Mouse (Mus musculus): ENCODE results near the gene Tnnt3. TPM values are rescaled to one million over a fixed set of nuclear protein-coding genes. Genes with fewer than 3 reads are reported as not detected.

Tnnt3 gene
- 2.1 and 2.7 TPM in 2 replicates for polyA plus RNA-seq (2011; ENCODE audit: insufficient read depth, insufficient read length, low read depth, missing spikeins)

- Histone ChIP-seq H3K27me3 (ENCODE audit: control insufficient read depth, insufficient read depth, low read length, poor library complexity, severe bottlenecking) (no peaks in the 10 kb centered on the region), H3K4me3 (ENCODE audit: low read depth, low read length) (no peak within 1 kb of the TSS), H3K4me1 (ENCODE audit: control insufficient read depth, insufficient read depth, low read length) (no peaks in the 10 kb centered on the region), H3K36me3 (ENCODE audit: control insufficient read depth, insufficient read depth, low read length, poor library complexity, severe bottlenecking) (no peaks in the 10 kb centered on the region), H3K9me3 (replicated peaks; ENCODE audit: control insufficient read depth, insufficient read depth, low read length, poor library complexity, severe bottlenecking) (no peaks in the 10 kb centered on the region), H3K9ac (ENCODE audit: low read depth, poor library complexity, severe bottlenecking) (no peak within 1 kb of the TSS), H3K27ac (ENCODE audit: insufficient read depth, low read length) (no peak within 1 kb of the TSS)
- TF ChIP-seq CTCF (IDR thresholded peaks at IDR 0.05; ENCODE audit: low read depth, low read length) (no peak), POLR2A (IDR thresholded peaks at IDR 0.05; ENCODE audit: insufficient read depth, low read length) (no peak), EP300 (IDR thresholded peaks at IDR 0.05; ENCODE audit: insufficient read depth, low read depth, low read length) (no peak)
Measured at GRCm38 (mm10) chr7:142498575-142498974, at the start of gene Tnnt3. Tnnt3 (plus strand) TSS chr7:142498836.

GRCm38 (mm10) chr7:142449038-142449617 is 49.5 kb upstream of the Tnnt3 start:
- Histone ChIP-seq H3K4me1 (ENCODE audit: control insufficient read depth, insufficient read depth, low read length) (no peaks in the 10 kb centered on the region), H3K9ac (ENCODE audit: low read depth, poor library complexity, severe bottlenecking) (no peak overlapping the region), H3K4me3 (ENCODE audit: low read depth, low read length) (no peak overlapping the region), H3K27ac (ENCODE audit: insufficient read depth, low read length) (no peak overlapping the region), H3K9me3 (replicated peaks; ENCODE audit: control insufficient read depth, insufficient read depth, low read length, poor library complexity, severe bottlenecking) (no peaks in the 10 kb centered on the region), H3K36me3 (ENCODE audit: control insufficient read depth, insufficient read depth, low read length, poor library complexity, severe bottlenecking) (no peaks in the 10 kb centered on the region), H3K27me3 (ENCODE audit: control insufficient read depth, insufficient read depth, low read length, poor library complexity, severe bottlenecking) (no peaks in the 10 kb centered on the region)
- TF ChIP-seq EP300 (IDR thresholded peaks at IDR 0.05; ENCODE audit: insufficient read depth, low read depth, low read length): no peak

GRCm38 (mm10) chr7:142454706-142455105 is 43.9 kb upstream of the Tnnt3 start:
- no peaks in the 10 kb centered on the region for H3K9me3 ChIP-seq (replicated peaks; ENCODE audit: control insufficient read depth, insufficient read depth, low read length, poor library complexity, severe bottlenecking)
- no peak overlapping the region for H3K4me3 ChIP-seq (ENCODE audit: low read depth, low read length)
- no peaks in the 10 kb centered on the region for H3K36me3 ChIP-seq (ENCODE audit: control insufficient read depth, insufficient read depth, low read length, poor library complexity, severe bottlenecking)
- H3K27me3 ChIP-seq (ENCODE audit: control insufficient read depth, insufficient read depth, low read length, poor library complexity, severe bottlenecking): no peaks in the 10 kb centered on the region
- TF ChIP-seq EP300 (IDR thresholded peaks at IDR 0.05; ENCODE audit: insufficient read depth, low read depth, low read length) (no peak), CTCF (IDR thresholded peaks at IDR 0.05; ENCODE audit: low read depth, low read length) (no peak), POLR2A (IDR thresholded peaks at IDR 0.05; ENCODE audit: insufficient read depth, low read length) (no peak)
- peaks cover 1% of the 10 kb centered on the region for H3K4me1 ChIP-seq (ENCODE audit: control insufficient read depth, insufficient read depth, low read length)
- H3K9ac ChIP-seq (ENCODE audit: low read depth, poor library complexity, severe bottlenecking): no peak overlapping the region
- H3K27ac ChIP-seq (ENCODE audit: insufficient read depth, low read length): no peak overlapping the region

DNA sequence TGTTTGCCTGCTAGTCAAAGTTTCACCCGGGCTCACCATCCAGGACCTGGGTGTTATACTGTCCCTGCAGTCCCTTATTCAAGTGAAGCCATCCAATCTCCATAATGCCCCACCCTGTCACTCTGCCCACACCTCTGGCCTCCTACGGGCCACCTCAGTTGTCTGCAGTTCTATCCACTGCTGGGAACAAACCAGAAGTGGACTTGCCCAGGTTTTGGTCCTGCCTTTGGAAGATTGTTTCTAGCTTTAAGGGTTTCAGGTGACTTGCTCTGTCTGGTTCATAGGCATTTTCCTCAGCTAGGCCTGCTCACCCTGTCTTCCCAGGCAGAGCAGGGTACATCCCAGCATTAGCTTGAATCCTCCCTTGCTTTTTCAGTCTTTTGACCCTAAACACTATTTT is 43.4 kb upstream of the Tnnt3 start:
- Histone ChIP-seq H3K27me3 (ENCODE audit: control insufficient read depth, insufficient read depth, low read length, poor library complexity, severe bottlenecking) (no peaks in the 10 kb centered on the region), H3K27ac (ENCODE audit: insufficient read depth, low read length) (no peak overlapping the region), H3K36me3 (ENCODE audit: control insufficient read depth, insufficient read depth, low read length, poor library complexity, severe bottlenecking) (no peaks in the 10 kb centered on the region), H3K4me3 (ENCODE audit: low read depth, low read length) (no peak overlapping the region), H3K9me3 (replicated peaks; ENCODE audit: control insufficient read depth, insufficient read depth, low read length, poor library complexity, severe bottlenecking) (no peaks in the 10 kb centered on the region), H3K9ac (ENCODE audit: low read depth, poor library complexity, severe bottlenecking) (no peak overlapping the region), H3K4me1 (ENCODE audit: control insufficient read depth, insufficient read depth, low read length) (peaks cover 1% of the 10 kb centered on the region)
- TF ChIP-seq CTCF (IDR thresholded peaks at IDR 0.05; ENCODE audit: low read depth, low read length) (no peak), EP300 (IDR thresholded peaks at IDR 0.05; ENCODE audit: insufficient read depth, low read depth, low read length) (no peak), POLR2A (IDR thresholded peaks at IDR 0.05; ENCODE audit: insufficient read depth, low read length) (no peak)

DNA sequence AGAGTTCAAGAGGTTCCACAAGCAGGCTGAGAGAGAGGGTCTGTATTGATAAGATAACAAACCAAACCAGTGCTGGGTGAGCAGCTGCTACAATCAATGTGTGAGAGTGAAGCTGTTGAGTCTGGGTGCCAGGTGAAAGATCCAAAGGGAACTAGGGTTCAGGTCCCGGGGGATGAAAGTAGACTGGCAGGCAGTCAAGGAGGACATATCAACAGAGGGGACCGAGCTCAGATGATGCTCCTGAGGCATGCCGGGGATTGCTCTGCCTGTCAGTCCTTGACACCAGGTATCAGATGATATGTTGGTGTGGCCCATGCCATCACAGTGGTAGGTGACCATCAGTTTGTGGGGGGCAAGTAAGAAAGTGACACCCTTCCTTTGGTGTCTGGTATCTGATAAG is 41.8 kb upstream of the Tnnt3 start:
- Histone ChIP-seq H3K4me1 (ENCODE audit: control insufficient read depth, insufficient read depth, low read length) (peaks cover 1% of the 10 kb centered on the region), H3K36me3 (ENCODE audit: control insufficient read depth, insufficient read depth, low read length, poor library complexity, severe bottlenecking) (no peaks in the 10 kb centered on the region), H3K9me3 (replicated peaks; ENCODE audit: control insufficient read depth, insufficient read depth, low read length, poor library complexity, severe bottlenecking) (no peaks in the 10 kb centered on the region), H3K27ac (ENCODE audit: insufficient read depth, low read length) (no peak overlapping the region), H3K9ac (ENCODE audit: low read depth, poor library complexity, severe bottlenecking) (no peak overlapping the region), H3K27me3 (ENCODE audit: control insufficient read depth, insufficient read depth, low read length, poor library complexity, severe bottlenecking) (no peaks in the 10 kb centered on the region), H3K4me3 (ENCODE audit: low read depth, low read length) (no peak overlapping the region)
- TF ChIP-seq EP300 (IDR thresholded peaks at IDR 0.05; ENCODE audit: insufficient read depth, low read depth, low read length) (no peak), POLR2A (IDR thresholded peaks at IDR 0.05; ENCODE audit: insufficient read depth, low read length) (no peak), CTCF (IDR thresholded peaks at IDR 0.05; ENCODE audit: low read depth, low read length) (no peak)

GRCm38 (mm10) chr7:142457227-142457811 is 41.3 kb upstream of the Tnnt3 start:
- Histone ChIP-seq H3K4me3 (ENCODE audit: low read depth, low read length) (no peak overlapping the region), H3K27ac (ENCODE audit: insufficient read depth, low read length) (no peak overlapping the region), H3K9me3 (replicated peaks; ENCODE audit: control insufficient read depth, insufficient read depth, low read length, poor library complexity, severe bottlenecking) (no peaks in the 10 kb centered on the region), H3K36me3 (ENCODE audit: control insufficient read depth, insufficient read depth, low read length, poor library complexity, severe bottlenecking) (no peaks in the 10 kb centered on the region), H3K9ac (ENCODE audit: low read depth, poor library complexity, severe bottlenecking) (no peak overlapping the region), H3K4me1 (ENCODE audit: control insufficient read depth, insufficient read depth, low read length) (peaks cover 1% of the 10 kb centered on the region), H3K27me3 (ENCODE audit: control insufficient read depth, insufficient read depth, low read length, poor library complexity, severe bottlenecking) (no peaks in the 10 kb centered on the region)
- TF ChIP-seq CTCF (IDR thresholded peaks at IDR 0.05; ENCODE audit: low read depth, low read length) (no peak), POLR2A (IDR thresholded peaks at IDR 0.05; ENCODE audit: insufficient read depth, low read length) (no peak), EP300 (IDR thresholded peaks at IDR 0.05; ENCODE audit: insufficient read depth, low read depth, low read length) (no peak)
